Mouse (Mus musculus): ENCODE data around the gene Lcn4. TPM values are rescaled to one million over a fixed set of nuclear protein-coding genes. Genes with fewer than 3 reads are reported as not detected.

Lcn4 gene
- 0.66 and 1.3 TPM in 2 replicates for polyA plus RNA-seq (2012; rRNA removed; ENCODE audit: low replicate concordance)

GRCm38 (mm10) chr2:26671182-26671581 is at the start of gene Lcn4:
Gene Lcn4, minus strand, starts transcription at chr2:26671282.

GRCm38 (mm10) chr2:26627921-26628739 is 43.0 kb downstream of the Lcn4 start, which contains the start of gene Fam69b:
Gene Fam69b, plus strand, starts transcription at chr2:26628457.

Other genes with a start within 250 kb of the Lcn4 start
- 103 and 116 TPM in 2 replicates for gene Sec16a, start 226.1 kb downstream of the Lcn4 start, polyA plus RNA-seq (2012; rRNA removed; ENCODE audit: low replicate concordance)
- 51.4 and 106 TPM in 2 replicates for gene Notch1, start 154.6 kb downstream of the Lcn4 start, polyA plus RNA-seq (2012; rRNA removed; ENCODE audit: low replicate concordance)
- 381 and 497 TPM in 2 replicates for gene Egfl7, start 91.3 kb downstream of the Lcn4 start, polyA plus RNA-seq (2012; rRNA removed; ENCODE audit: low replicate concordance)
- not detected in 2 replicates for gene Gm20532, start 84.6 kb downstream of the Lcn4 start, polyA plus RNA-seq (2012; rRNA removed; ENCODE audit: low replicate concordance)
- 1,162 and 1,266 TPM in 2 replicates for gene Agpat2, start 66.9 kb downstream of the Lcn4 start, polyA plus RNA-seq (2012; rRNA removed; ENCODE audit: low replicate concordance)
- 33.4 and 38.4 TPM in 2 replicates for gene Fam69b, start 42.8 kb downstream of the Lcn4 start, polyA plus RNA-seq (2012; rRNA removed; ENCODE audit: low replicate concordance)
- not detected in 2 replicates for gene Abo, start 193.7 kb upstream of the Lcn4 start, polyA plus RNA-seq (2012; rRNA removed; ENCODE audit: low replicate concordance)
- 9.7 and 14.1 TPM in 2 replicates for gene Surf6, start 231.6 kb upstream of the Lcn4 start, polyA plus RNA-seq (2012; rRNA removed; ENCODE audit: low replicate concordance)
- 39.9 and 41.8 TPM in 2 replicates for gene Med22, start 239.4 kb upstream of the Lcn4 start, polyA plus RNA-seq (2012; rRNA removed; ENCODE audit: low replicate concordance)
- gene Rpl7a, start 239.5 kb upstream of the Lcn4 start, polyA plus RNA-seq (2012; rRNA removed; ENCODE audit: low replicate concordance), result 493 and 569 TPM in 2 replicates
- 22.2 and 22.8 TPM in 2 replicates for gene Surf2, start 245.1 kb upstream of the Lcn4 start, polyA plus RNA-seq (2012; rRNA removed; ENCODE audit: low replicate concordance)
- gene Surf1, start 245.2 kb upstream of the Lcn4 start, polyA plus RNA-seq (2012; rRNA removed; ENCODE audit: low replicate concordance), result 52.0 and 56.9 TPM in 2 replicates